Mouse (Mus musculus): ENCODE measurements at regions not wholly inside any gene's neighbourhood (a gene's known extent, or its start where the extent isn't known, plus 50 kb on each side); places are given as distances from the start of the nearest gene placed in this dataset.

- DNase-seq (ENCODE audit: low spot score) = no peak
These were observed 235.4 kb upstream of the Gli3 start for GRCm38 (mm10) chr13:15227641-15228040.

Data from lung, postnatal 25 days (tissue).